Mouse (Mus musculus) midbrain, embryonic 14.5 days (tissue): ENCODE results near the gene Dbh. TPM values are rescaled to one million over a fixed set of nuclear protein-coding genes. Genes with fewer than 3 reads are reported as not detected.

Source experiments
- ATAC-seq: fragments of 200-750 bp; cut with Nextera tagmentation; 2 replicates; pipeline ENCODE4 v1.8.0; 2017; ENCODE audit warnings: moderate number of reproducible peaks, moderate library complexity; ENCODE audit not compliant: low FRiP score, low TSS enrichment
- DNase-seq: peaks from one replicate; pipeline ENCODE4 v3.0.0-alpha.2; 2015
- H3K27ac ChIP-seq: fragments of 300-500 bp; sonication (generic); replicated peaks from 2 replicates; pipeline ENCODE4 v1.5.1; 2014; ENCODE audit warnings: mild to moderate bottlenecking, low read depth, low read length, moderate library complexity
- H3K27me3 ChIP-seq: fragments of 300-500 bp; sonication (generic); 2 replicates; pipeline ENCODE4 v1.6.1; 2014; ENCODE audit warnings: low read length, control low read depth, mixed read lengths; ENCODE audit not compliant: control insufficient read depth, insufficient read depth
- H3K36me3 ChIP-seq: fragments of 300-500 bp; sonication (generic); 2 replicates; pipeline ENCODE4 v1.6.1; 2014; ENCODE audit warnings: low read length, control low read depth; ENCODE audit not compliant: control insufficient read depth, insufficient read depth
- H3K4me1 ChIP-seq: fragments of 300-500 bp; sonication (generic); 2 replicates; pipeline ENCODE4 v1.6.1; 2014; ENCODE audit warnings: mild to moderate bottlenecking, antibody characterized with exemption, low read length, control low read depth; ENCODE audit not compliant: control insufficient read depth, insufficient read depth
- H3K4me2 ChIP-seq: fragments of 300-500 bp; sonication (generic); 2 replicates; pipeline ENCODE4 v1.6.1; 2014; ENCODE audit warnings: mild to moderate bottlenecking, low read length, moderate library complexity
- H3K4me3 ChIP-seq: fragments of 300-500 bp; sonication (generic); replicated peaks from 2 replicates; pipeline ENCODE4 v1.5.1; 2014; ENCODE audit warnings: low read depth, low read length
- H3K9ac ChIP-seq: fragments of 300-500 bp; sonication (generic); replicated peaks from 2 replicates; pipeline ENCODE4 v1.6.1; 2014; ENCODE audit warnings: mild to moderate bottlenecking, low read length, moderate library complexity
- H3K9me3 ChIP-seq: fragments of 300-500 bp; sonication (generic); 2 replicates; pipeline ENCODE4 v1.6.1; 2016; ENCODE audit warnings: low read length, control low read depth, mixed read lengths; ENCODE audit not compliant: control insufficient read depth
- WGBS: fragments of 180-500 bp; shearing (Covaris S2); extraction: QIAGEN DNeasy Blood & Tissue Kit; methylation state at CpG from one replicate; pipeline ENCODE4 v1.1.7; 2014; 5-methylcytosine and 5-hydroxymethylcytosine counted together
- polyA plus RNA-seq: library from polyadenylated mRNA; unstranded; fragments of >200 nt; fragmentation: Nextera tagmentation; extraction: Ambion mirVana; gene quantifications from 2 replicates; pipeline ENCODE4 v1.2.1, GENCODE M21; 2014

Gene Dbh
- polyA plus RNA-seq: 2.7 and 5.5 TPM in 2 replicates

- DNase-seq: no peak
- ATAC-seq: no peak
- no peak within 1 kb of the TSS for H3K4me3 ChIP-seq
- H3K9me3 ChIP-seq: no peaks in the 10 kb centered on the region
- no peak within 1 kb of the TSS for H3K27ac ChIP-seq
- H3K27me3 ChIP-seq: no peaks in the 10 kb centered on the region
- no peak within 1 kb of the TSS for H3K9ac ChIP-seq
- no peaks in the 10 kb centered on the region for H3K36me3 ChIP-seq
- H3K4me1 ChIP-seq: no peaks in the 10 kb centered on the region
- 75% methylated on average over 12 of the region's 12 CpGs for WGBS
- H3K4me2 ChIP-seq: no peak within 1 kb of the TSS
These were observed at the start of gene Dbh for GRCm38 (mm10) chr2:27164796-27165590. Dbh (plus strand) TSS chr2:27165233.

GRCm38 (mm10) chr2:27118452-27118851, 46.6 kb upstream of the Dbh start:
- H3K36me3 ChIP-seq: no peaks in the 10 kb centered on the region
- DNase-seq (no peak), ATAC-seq (no peak)
- 69% methylated on average over 4 of the region's 4 CpGs for WGBS
- no peaks in the 10 kb centered on the region for H3K27me3 ChIP-seq
- H3K4me1 ChIP-seq: peaks cover 22% of the 10 kb centered on the region; the same call in 1 of the 2 replicates
- H3K9me3 ChIP-seq: no peaks in the 10 kb centered on the region
- H3K27ac ChIP-seq: no peak overlapping the region
- H3K4me2 ChIP-seq: no peak overlapping the region
- no peak overlapping the region for H3K4me3 ChIP-seq
- H3K9ac ChIP-seq: no peak overlapping the region

GRCm38 (mm10) chr2:27119766-27120165, 45.3 kb upstream of the Dbh start:
- peaks cover 22% of the 10 kb centered on the region; the same call in 1 of the 2 replicates for H3K4me1 ChIP-seq
- H3K27me3 ChIP-seq: no peaks in the 10 kb centered on the region
- ATAC-seq (no peak), DNase-seq (no peak)
- no peak overlapping the region for H3K4me2 ChIP-seq
- H3K36me3 ChIP-seq: no peaks in the 10 kb centered on the region
- no peak overlapping the region for H3K4me3 ChIP-seq
- H3K9me3 ChIP-seq: no peaks in the 10 kb centered on the region
- H3K9ac ChIP-seq: no peak overlapping the region
- H3K27ac ChIP-seq: no peak overlapping the region
- WGBS: 90% methylated on average over 2 of the region's 2 CpGs

- Histone ChIP-seq H3K4me3 (no peak overlapping the region), H3K27ac (no peak overlapping the region), H3K4me2 (no peak overlapping the region), H3K9ac (no peak overlapping the region), H3K9me3 (no peaks in the 10 kb centered on the region), H3K27me3 (no peaks in the 10 kb centered on the region), H3K4me1 (peaks cover 22% of the 10 kb centered on the region; the same call in 1 of the 2 replicates), H3K36me3 (no peaks in the 10 kb centered on the region)
- no peak for ATAC-seq
- WGBS: 78% methylated on average over 8 of the region's 8 CpGs
- DNase-seq: peak; percentile 43
These were observed 44.8 kb upstream of the Dbh start for GRCm38 (mm10) chr2:27120241-27120641.

GRCm38 (mm10) chr2:27121626-27122355, 43.2 kb upstream of the Dbh start:
- 41% methylated on average over 9 of the region's 9 CpGs for WGBS
- H3K27ac ChIP-seq: no peak overlapping the region
- DNase-seq (peak; percentile 53), ATAC-seq (peak; percentile 64)
- H3K4me3 ChIP-seq: no peak overlapping the region
- H3K9me3 ChIP-seq: no peaks in the 10 kb centered on the region
- H3K27me3 ChIP-seq: no peaks in the 10 kb centered on the region
- H3K4me1 ChIP-seq: peaks cover 22% of the 10 kb centered on the region; the same call in 1 of the 2 replicates
- no peak overlapping the region for H3K4me2 ChIP-seq
- H3K36me3 ChIP-seq: no peaks in the 10 kb centered on the region
- H3K9ac ChIP-seq: no peak overlapping the region

- no peak overlapping the region for H3K4me2 ChIP-seq
- DNase-seq (peak; percentile 39), ATAC-seq (no peak)
- H3K4me3 ChIP-seq: no peak overlapping the region
- WGBS: 26% methylated on average over 9 of the region's 9 CpGs
- H3K36me3 ChIP-seq: no peaks in the 10 kb centered on the region
- H3K4me1 ChIP-seq: peaks cover 22% of the 10 kb centered on the region; the same call in 1 of the 2 replicates
- H3K27me3 ChIP-seq: no peaks in the 10 kb centered on the region
- H3K9ac ChIP-seq: no peak overlapping the region
- no peaks in the 10 kb centered on the region for H3K9me3 ChIP-seq
- no peak overlapping the region; the same call in 1 of the 2 replicates for H3K27ac ChIP-seq
These were observed 42.5 kb upstream of the Dbh start for GRCm38 (mm10) chr2:27122578-27122977.

GRCm38 (mm10) chr2:27123121-27123520, 41.9 kb upstream of the Dbh start:
- H3K4me3 ChIP-seq: no peak overlapping the region
- ATAC-seq (no peak), DNase-seq (no peak)
- no peak overlapping the region for H3K4me2 ChIP-seq
- 92% methylated on average over 4 of the region's 4 CpGs for WGBS
- no peaks in the 10 kb centered on the region for H3K36me3 ChIP-seq
- H3K27me3 ChIP-seq: no peaks in the 10 kb centered on the region
- no peak overlapping the region for H3K27ac ChIP-seq
- no peaks in the 10 kb centered on the region for H3K9me3 ChIP-seq
- H3K4me1 ChIP-seq: peaks cover 22% of the 10 kb centered on the region; the same call in 1 of the 2 replicates
- H3K9ac ChIP-seq: no peak overlapping the region

- Histone ChIP-seq H3K4me1 (peaks cover 15% of the 10 kb centered on the region; the same call in 1 of the 2 replicates), H3K36me3 (no peaks in the 10 kb centered on the region), H3K4me3 (no peak overlapping the region), H3K27me3 (no peaks in the 10 kb centered on the region), H3K4me2 (no peak overlapping the region), H3K9ac (no peak overlapping the region), H3K9me3 (no peaks in the 10 kb centered on the region), H3K27ac (no peak overlapping the region)
- peak; percentile 33 for DNase-seq
- ATAC-seq: no peak
- 42% methylated on average over 10 of the region's 10 CpGs for WGBS
These were observed 39.1 kb upstream of the Dbh start for GRCm38 (mm10) chr2:27125979-27126378.
